Mouse (Mus musculus): ENCODE results near the gene Ppm1b. TPM values are rescaled to one million over a fixed set of nuclear protein-coding genes. Genes with fewer than 3 reads are reported as not detected.

Gene Ppm1b
- total RNA-seq, 1 experiment: 75.9 TPM

DNA sequence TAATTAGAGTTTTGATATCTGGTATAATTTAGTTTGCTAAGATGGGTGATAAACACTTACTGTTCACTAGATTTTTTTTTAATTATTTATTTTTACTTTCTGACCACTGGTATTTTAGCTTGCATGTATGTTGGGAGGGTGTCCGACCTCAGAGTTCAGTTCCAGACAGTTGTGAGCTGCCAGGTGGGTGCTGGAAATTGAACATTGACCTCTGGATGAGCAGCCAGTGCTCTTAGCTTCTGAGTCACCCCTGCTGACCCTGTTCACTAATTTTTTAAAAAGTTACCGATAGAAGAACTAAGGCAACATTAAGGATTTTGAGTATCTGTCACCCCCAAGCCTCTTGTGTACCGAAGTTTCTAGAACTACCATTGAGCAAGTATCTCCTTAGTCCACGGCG is 91.8 kb downstream of the Ppm1b start:
- in situ Hi-C loops (cut with MboI; ENCODE audit: low sequenced_read_pairs in 2 of 2, unreplicated experiment in 2 of 2): no loop called here
- no peaks in the 10 kb centered on the region for H3K4me1 ChIP-seq (ENCODE audit: control insufficient read depth in 2 of 2, insufficient read depth in 2 of 2, low read length in 2 of 2, poor library complexity in 1 of 2)
- no peak overlapping the region for H3K9ac ChIP-seq (ENCODE audit: insufficient read depth, low read depth, low read length, poor library complexity, severe bottlenecking)
- H3K27ac ChIP-seq (ENCODE audit: insufficient read depth, low read depth, low read length, poor library complexity, severe bottlenecking): no peak overlapping the region
- H3K36me3 ChIP-seq (ENCODE audit: control insufficient read depth, insufficient read depth, low read length, poor library complexity, severe bottlenecking): no peaks in the 10 kb centered on the region
- no peaks in the 10 kb centered on the region for H3K9me3 ChIP-seq (ENCODE audit: control insufficient read depth, insufficient read depth, low read depth, low read length)
- no peak overlapping the region for H3K4me3 ChIP-seq (ENCODE audit: insufficient read depth in 1 of 2, low read depth in 1 of 2, low read length in 2 of 2, poor library complexity in 1 of 2, severe bottlenecking in 1 of 2)
- TF ChIP-seq CHD2 (IDR thresholded peaks at IDR 0.05; ENCODE audit: low read depth, low read length): no peak
- TF ChIP-seq MAFK (IDR thresholded peaks at IDR 0.05; ENCODE audit: insufficient read depth, low read depth, low read length): no peak
- no peak for TF ChIP-seq ZC3H11A (IDR thresholded peaks at IDR 0.05; ENCODE audit: borderline replicate concordance, low read depth, low read length)
- TF ChIP-seq ZNF384 (IDR thresholded peaks at IDR 0.05; ENCODE audit: low read depth, low read length): no peak
- no peak for TF ChIP-seq HCFC1 (IDR thresholded peaks at IDR 0.05; ENCODE audit: borderline replicate concordance, insufficient read depth, low read length)
- DNase-seq (ENCODE audit: low read depth, low spot score): no peak

GRCm38 (mm10) chr17:85058276-85058675 is 101.7 kb downstream of the Ppm1b start:
- no peak for DNase-seq (ENCODE audit: low read depth, low spot score)
- H3K27ac ChIP-seq (ENCODE audit: insufficient read depth, low read depth, low read length, poor library complexity, severe bottlenecking): no peak overlapping the region
- no peak overlapping the region for H3K4me3 ChIP-seq (ENCODE audit: insufficient read depth in 1 of 2, low read depth in 1 of 2, low read length in 2 of 2, poor library complexity in 1 of 2, severe bottlenecking in 1 of 2)
- no peak overlapping the region for H3K9ac ChIP-seq (ENCODE audit: insufficient read depth, low read depth, low read length, poor library complexity, severe bottlenecking)
- no peaks in the 10 kb centered on the region for H3K4me1 ChIP-seq (ENCODE audit: control insufficient read depth in 2 of 2, insufficient read depth in 2 of 2, low read length in 2 of 2, poor library complexity in 1 of 2)
- peaks cover 3% of the 10 kb centered on the region for H3K36me3 ChIP-seq (ENCODE audit: control insufficient read depth, insufficient read depth, low read length, poor library complexity, severe bottlenecking)
- H3K9me3 ChIP-seq (ENCODE audit: control insufficient read depth, insufficient read depth, low read depth, low read length): no peaks in the 10 kb centered on the region
- TF ChIP-seq ZC3H11A (IDR thresholded peaks at IDR 0.05; ENCODE audit: borderline replicate concordance, low read depth, low read length) (no peak), HCFC1 (IDR thresholded peaks at IDR 0.05; ENCODE audit: borderline replicate concordance, insufficient read depth, low read length) (no peak), CHD2 (IDR thresholded peaks at IDR 0.05; ENCODE audit: low read depth, low read length) (no peak), ZNF384 (IDR thresholded peaks at IDR 0.05; ENCODE audit: low read depth, low read length) (no peak), MAFK (IDR thresholded peaks at IDR 0.05; ENCODE audit: insufficient read depth, low read depth, low read length) (no peak)
- in situ Hi-C loops (cut with MboI; ENCODE audit: low sequenced_read_pairs in 2 of 2, unreplicated experiment in 2 of 2): no loop called here

DNA sequence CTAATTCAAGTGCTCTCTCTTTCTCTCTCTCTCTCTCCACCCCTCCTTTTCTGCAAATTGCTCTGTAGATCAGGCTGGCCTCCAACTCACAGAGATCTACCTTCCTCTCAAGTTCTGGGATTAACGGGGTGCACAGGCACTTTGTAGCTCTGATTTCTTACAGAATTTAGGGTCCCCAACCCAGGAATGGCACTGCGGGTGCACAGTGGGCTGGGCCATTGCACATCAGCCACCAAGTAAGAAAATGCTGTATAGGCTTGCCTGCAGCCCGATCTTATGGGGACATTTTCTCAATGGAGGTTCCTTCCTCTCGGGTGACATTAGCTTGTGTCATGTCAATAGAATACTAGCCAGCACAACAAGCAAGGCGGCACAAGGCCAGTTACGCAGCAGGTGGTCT is 102.6 kb downstream of the Ppm1b start:
- H3K4me3 ChIP-seq (ENCODE audit: insufficient read depth in 1 of 2, low read depth in 1 of 2, low read length in 2 of 2, poor library complexity in 1 of 2, severe bottlenecking in 1 of 2): no peak overlapping the region
- no peak overlapping the region for H3K27ac ChIP-seq (ENCODE audit: insufficient read depth, low read depth, low read length, poor library complexity, severe bottlenecking)
- H3K9me3 ChIP-seq (ENCODE audit: control insufficient read depth, insufficient read depth, low read depth, low read length): no peaks in the 10 kb centered on the region
- in situ Hi-C loops (cut with MboI; ENCODE audit: low sequenced_read_pairs in 2 of 2, unreplicated experiment in 2 of 2): no loop called here
- TF ChIP-seq MAFK (IDR thresholded peaks at IDR 0.05; ENCODE audit: insufficient read depth, low read depth, low read length) (no peak), HCFC1 (IDR thresholded peaks at IDR 0.05; ENCODE audit: borderline replicate concordance, insufficient read depth, low read length) (no peak), CHD2 (IDR thresholded peaks at IDR 0.05; ENCODE audit: low read depth, low read length) (no peak), ZNF384 (IDR thresholded peaks at IDR 0.05; ENCODE audit: low read depth, low read length) (no peak), ZC3H11A (IDR thresholded peaks at IDR 0.05; ENCODE audit: borderline replicate concordance, low read depth, low read length) (no peak)
- DNase-seq (ENCODE audit: low read depth, low spot score): no peak
- no peaks in the 10 kb centered on the region for H3K4me1 ChIP-seq (ENCODE audit: control insufficient read depth in 2 of 2, insufficient read depth in 2 of 2, low read length in 2 of 2, poor library complexity in 1 of 2)
- peaks cover 6% of the 10 kb centered on the region for H3K36me3 ChIP-seq (ENCODE audit: control insufficient read depth, insufficient read depth, low read length, poor library complexity, severe bottlenecking)
- no peak overlapping the region for H3K9ac ChIP-seq (ENCODE audit: insufficient read depth, low read depth, low read length, poor library complexity, severe bottlenecking)

DNA sequence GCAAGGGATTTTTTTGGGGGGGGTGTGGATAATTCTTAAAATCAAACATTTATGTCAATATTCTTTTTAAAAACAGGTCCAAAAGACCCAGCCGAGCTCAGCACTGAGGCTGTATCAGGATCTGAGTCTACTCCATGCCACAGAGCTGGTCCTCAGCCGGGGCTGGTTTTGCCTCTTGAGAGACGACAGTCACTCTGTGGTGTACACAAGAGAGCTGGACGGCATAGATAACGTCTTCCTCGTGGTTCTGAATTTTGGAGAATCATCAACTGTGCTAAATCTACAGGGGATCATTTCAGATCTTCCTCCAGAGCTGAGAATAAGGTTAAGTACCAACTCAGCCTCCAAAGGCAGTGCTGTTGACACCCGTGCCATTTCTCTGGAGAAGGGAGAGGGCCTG is 107.0 kb downstream of the Ppm1b start:
- no peaks in the 10 kb centered on the region for H3K4me1 ChIP-seq (ENCODE audit: control insufficient read depth in 2 of 2, insufficient read depth in 2 of 2, low read length in 2 of 2, poor library complexity in 1 of 2)
- TF ChIP-seq CHD2 (IDR thresholded peaks at IDR 0.05; ENCODE audit: low read depth, low read length): no peak
- no peak for TF ChIP-seq MAFK (IDR thresholded peaks at IDR 0.05; ENCODE audit: insufficient read depth, low read depth, low read length)
- TF ChIP-seq HCFC1 (IDR thresholded peaks at IDR 0.05; ENCODE audit: borderline replicate concordance, insufficient read depth, low read length): no peak
- no peak for TF ChIP-seq ZNF384 (IDR thresholded peaks at IDR 0.05; ENCODE audit: low read depth, low read length)
- TF ChIP-seq ZC3H11A (IDR thresholded peaks at IDR 0.05; ENCODE audit: borderline replicate concordance, low read depth, low read length): no peak
- DNase-seq (ENCODE audit: low read depth, low spot score): no peak
- no peak overlapping the region for H3K4me3 ChIP-seq (ENCODE audit: insufficient read depth in 1 of 2, low read depth in 1 of 2, low read length in 2 of 2, poor library complexity in 1 of 2, severe bottlenecking in 1 of 2)
- no peak overlapping the region for H3K27ac ChIP-seq (ENCODE audit: insufficient read depth, low read depth, low read length, poor library complexity, severe bottlenecking)
- in situ Hi-C loops (cut with MboI; ENCODE audit: low sequenced_read_pairs in 2 of 2, unreplicated experiment in 2 of 2): no loop called here
- peaks cover 19% of the 10 kb centered on the region for H3K36me3 ChIP-seq (ENCODE audit: control insufficient read depth, insufficient read depth, low read length, poor library complexity, severe bottlenecking)
- no peak overlapping the region for H3K9ac ChIP-seq (ENCODE audit: insufficient read depth, low read depth, low read length, poor library complexity, severe bottlenecking)
- no peaks in the 10 kb centered on the region for H3K9me3 ChIP-seq (ENCODE audit: control insufficient read depth, insufficient read depth, low read depth, low read length)

GRCm38 (mm10) chr17:85067331-85067730 is 110.8 kb downstream of the Ppm1b start:
- Histone ChIP-seq H3K36me3 (ENCODE audit: control insufficient read depth, insufficient read depth, low read length, poor library complexity, severe bottlenecking) (peaks cover 27% of the 10 kb centered on the region), H3K9ac (ENCODE audit: insufficient read depth, low read depth, low read length, poor library complexity, severe bottlenecking) (no peak overlapping the region), H3K27ac (ENCODE audit: insufficient read depth, low read depth, low read length, poor library complexity, severe bottlenecking) (no peak overlapping the region), H3K9me3 (ENCODE audit: control insufficient read depth, insufficient read depth, low read depth, low read length) (no peaks in the 10 kb centered on the region), H3K4me1 (ENCODE audit: control insufficient read depth in 2 of 2, insufficient read depth in 2 of 2, low read length in 2 of 2, poor library complexity in 1 of 2) (no peaks in the 10 kb centered on the region), H3K4me3 (ENCODE audit: insufficient read depth in 1 of 2, low read depth in 1 of 2, low read length in 2 of 2, poor library complexity in 1 of 2, severe bottlenecking in 1 of 2) (no peak overlapping the region)
- in situ Hi-C loops (cut with MboI; ENCODE audit: low sequenced_read_pairs in 2 of 2, unreplicated experiment in 2 of 2): no loop called here
- TF ChIP-seq CHD2 (IDR thresholded peaks at IDR 0.05; ENCODE audit: low read depth, low read length): no peak
- no peak for TF ChIP-seq MAFK (IDR thresholded peaks at IDR 0.05; ENCODE audit: insufficient read depth, low read depth, low read length)
- TF ChIP-seq ZNF384 (IDR thresholded peaks at IDR 0.05; ENCODE audit: low read depth, low read length): no peak
- TF ChIP-seq HCFC1 (IDR thresholded peaks at IDR 0.05; ENCODE audit: borderline replicate concordance, insufficient read depth, low read length): no peak
- TF ChIP-seq ZC3H11A (IDR thresholded peaks at IDR 0.05; ENCODE audit: borderline replicate concordance, low read depth, low read length): no peak
- DNase-seq (ENCODE audit: low read depth, low spot score): no peak
